Mouse (Mus musculus): ENCODE results near the gene Cnnm1. TPM values are rescaled to one million over a fixed set of nuclear protein-coding genes. Genes with fewer than 3 reads are reported as not detected.

Gene Cnnm1
- total and polyA plus RNA-seq, 3 experiments: 0.04 TPM; not detected in 2

- Histone ChIP-seq H3K27ac (ENCODE audit: control insufficient read depth, low read depth, low read length) (no peak overlapping the region; the same call in 1 of the 2 replicates), H3K79me2 (ENCODE audit: control insufficient read depth, insufficient read depth, low read length, poor library complexity) (no peaks in the 10 kb centered on the region), H3K9ac (ENCODE audit: control insufficient read depth, low read depth, low read length, poor library complexity, severe bottlenecking) (peak overlapping the region; percentile 50), H3K36me3 (ENCODE audit: control insufficient read depth in 1 of 2, insufficient read depth in 2 of 2, low read length in 2 of 2) (peaks cover 0 to 4% of the 10 kb centered on the region in 2 experiments; a peak in 1 of 4 replicates), H3K4me1 (ENCODE audit: control insufficient read depth in 1 of 2, insufficient read depth in 2 of 2, low read length in 2 of 2) (peaks cover 2 to 7% of the 10 kb centered on the region in 2 experiments), H3K9me3 (replicated peaks; ENCODE audit: insufficient read depth, low read length) (no peaks in the 10 kb centered on the region), H3K4me3 (ENCODE audit: control insufficient read depth in 1 of 2, insufficient read depth in 1 of 2, low read depth in 2 of 2, low read length in 2 of 2) (peak overlapping the region; percentile 45 to 48), H3K27me3 (ENCODE audit: control insufficient read depth in 1 of 2, insufficient read depth in 2 of 2, low read length in 2 of 2) (peaks cover 3 to 6% of the 10 kb centered on the region in 2 experiments; a peak in 3 of 4 replicates)
- DNase-seq (ENCODE audit: low read depth, low spot score): peak; percentile 99
- TF ChIP-seq MXI1 (IDR thresholded peaks at IDR 0.05; ENCODE audit: low read depth, low read length): peak; percentile 78
- TF ChIP-seq SMC3 (IDR thresholded peaks at IDR 0.05; ENCODE audit: low read depth, low read length): peak; percentile 88
- peak; percentile 77; the same call in 1 of the 2 replicates for TF ChIP-seq MAX (IDR thresholded peaks at IDR 0.05; ENCODE audit: low read length)
- TF ChIP-seq KAT2A (conservative IDR thresholded peaks at IDR 0.05; ENCODE audit: low read depth, low read length): no peak
- TF ChIP-seq CHD1 (IDR thresholded peaks at IDR 0.05; ENCODE audit: low read depth, low read length): no peak
- TF ChIP-seq NELFE (IDR thresholded peaks at IDR 0.05; ENCODE audit: low read depth, low read length): no peak; the same call in 1 of the 2 replicates
- no peak for TF ChIP-seq TCF12 (IDR thresholded peaks at IDR 0.05; ENCODE audit: low read depth, low read length)
- peak; percentile 83 to 93 (median 89) for TF ChIP-seq CTCF (IDR thresholded peaks at IDR 0.05 in 2 of 3, conservative IDR thresholded peaks at IDR 0.05 in 1 of 3; ENCODE audit: control insufficient read depth in 1 of 3, insufficient read depth in 1 of 3, low read depth in 2 of 3, low read length in 3 of 3, poor library complexity in 1 of 3, severe bottlenecking in 1 of 3)
- no peak for TF ChIP-seq CHD2 (IDR thresholded peaks at IDR 0.05; ENCODE audit: low read length)
- TF ChIP-seq TAL1 (IDR thresholded peaks at IDR 0.05; ENCODE audit: low read length): no peak
- peak; percentile 62 for TF ChIP-seq HCFC1 (IDR thresholded peaks at IDR 0.05; ENCODE audit: low read depth, low read length)
- no peak for TF ChIP-seq USF2 (IDR thresholded peaks at IDR 0.05; ENCODE audit: borderline replicate concordance in 1 of 2, insufficient read depth in 1 of 2, low read depth in 1 of 2, low read length in 2 of 2)
- no peak for TF ChIP-seq ZMIZ1 (IDR thresholded peaks at IDR 0.05; ENCODE audit: low read depth, low read length)
- no peak for TF ChIP-seq UBTF (IDR thresholded peaks at IDR 0.05; ENCODE audit: borderline replicate concordance, insufficient read depth, low read depth, low read length)
- no peak for TF ChIP-seq POLR2AphosphoS2 (IDR thresholded peaks at IDR 0.05; ENCODE audit: low read length)
- no peak for TF ChIP-seq MAFK (IDR thresholded peaks at IDR 0.05; ENCODE audit: borderline replicate concordance, low read depth, low read length)
- peak; percentile 78 for TF ChIP-seq RAD21 (IDR thresholded peaks at IDR 0.05; ENCODE audit: low read depth, low read length)
- 0 out of 2 replicates have a peak, but pooled peaks have one; percentile 5 for TF ChIP-seq MYB (IDR thresholded peaks at IDR 0.05; ENCODE audit: low read depth, low read length)
- peak; percentile 86 for TF ChIP-seq ZNF384 (IDR thresholded peaks at IDR 0.05; ENCODE audit: low read depth, low read length)
- no peak for TF ChIP-seq ETS1 (IDR thresholded peaks at IDR 0.05; ENCODE audit: low read depth, low read length)
- peak; percentile 83 for TF ChIP-seq SIN3A (IDR thresholded peaks at IDR 0.05; ENCODE audit: low read length)
- peak; percentile 28; the same call in 1 of the 2 replicates for TF ChIP-seq USF1 (IDR thresholded peaks at IDR 0.05; ENCODE audit: low read depth, low read length)
- TF ChIP-seq E2F4 (IDR thresholded peaks at IDR 0.05; ENCODE audit: borderline replicate concordance, low read depth, low read length): no peak
- no peak; the same call in 1 of the 2 replicates for TF ChIP-seq ZKSCAN1 (IDR thresholded peaks at IDR 0.05; ENCODE audit: low read depth, low read length)
- no peak for TF ChIP-seq GATA1 (IDR thresholded peaks at IDR 0.05; ENCODE audit: low read depth, low read length)
- TF ChIP-seq POLR2A (IDR thresholded peaks at IDR 0.05; ENCODE audit: control insufficient read depth in 1 of 2, insufficient read depth in 1 of 2, low read depth in 1 of 2, low read length in 2 of 2, poor library complexity in 1 of 2): no peak
- TF ChIP-seq MYC (IDR thresholded peaks at IDR 0.05; ENCODE audit: low read depth, low read length): peak; percentile 95
- 0 out of 4 replicates have a peak, but pooled peaks of 1 of the 2 experiments have one; percentile 17 for TF ChIP-seq EP300 (IDR thresholded peaks at IDR 0.05; ENCODE audit: low read depth in 1 of 2, low read length in 2 of 2)
- no peak for TF ChIP-seq MEF2A (IDR thresholded peaks at IDR 0.05; ENCODE audit: extremely low read depth, insufficient replicate concordance, low read depth, low read length, poor library complexity, severe bottlenecking)
- no peak; the same call in 1 of the 2 replicates for TF ChIP-seq BHLHE40 (IDR thresholded peaks at IDR 0.05; ENCODE audit: borderline replicate concordance, low read depth, low read length)
- TF ChIP-seq JUND (IDR thresholded peaks at IDR 0.05; ENCODE audit: low read depth, low read length): no peak
- TF ChIP-seq ELF1 (IDR thresholded peaks at IDR 0.05; ENCODE audit: low read depth, low read length): 0 out of 2 replicates have a peak, but pooled peaks have one; percentile 17
- TF ChIP-seq POLR2AphosphoS5 (IDR thresholded peaks at IDR 0.05; ENCODE audit: borderline replicate concordance, low read depth, low read length): no peak
- TF ChIP-seq MAZ (IDR thresholded peaks at IDR 0.05; ENCODE audit: low read depth, low read length): peak; percentile 72; the same call in 1 of the 2 replicates
- peak; percentile 50; the same call in 1 of the 2 replicates for TF ChIP-seq TBP (IDR thresholded peaks at IDR 0.05; ENCODE audit: low read depth, low read length)
- no peak for TF ChIP-seq GABPA (IDR thresholded peaks at IDR 0.05; ENCODE audit: low read depth, low read length)
Measured at GRCm38 (mm10) chr19:43530197-43530770, 90.0 kb downstream of the Cnnm1 start.
